Mouse (Mus musculus) limb, embryonic 15.5 days (tissue): ENCODE data around the gene 0610040J01Rik. TPM values are rescaled to one million over a fixed set of nuclear protein-coding genes. Genes with fewer than 3 reads are reported as not detected.
"Not testable (repeated sequence)": the region's sequence is repeated elsewhere in the genome, so short reads cannot be mapped to it uniquely, and the experiment has no call there.

Source experiments
- ATAC-seq: fragments of 200-750 bp; cut with Nextera tagmentation; 2 replicates; pipeline ENCODE4 v1.8.0; 2017; ENCODE audit warnings: low read depth, moderate TSS enrichment; ENCODE audit not compliant: insufficient number of reproducible peaks, low FRiP score, low TSS enrichment
- H3K27ac ChIP-seq: fragments of 300-500 bp; sonication (generic); 2 replicates; pipeline ENCODE4 v1.5.1; 2015; ENCODE audit warnings: moderate library complexity, mild to moderate bottlenecking, inconsistent platforms
- H3K27me3 ChIP-seq: fragments of 300-500 bp; sonication (generic); 2 replicates; pipeline ENCODE4 v1.6.1; 2015; ENCODE audit warnings: inconsistent platforms
- H3K36me3 ChIP-seq: fragments of 300-500 bp; sonication (generic); 2 replicates; pipeline ENCODE4 v1.6.1; 2015; ENCODE audit warnings: inconsistent platforms
- H3K4me1 ChIP-seq: fragments of 300-500 bp; sonication (generic); 2 replicates; pipeline ENCODE4 v1.6.1; 2015; ENCODE audit warnings: inconsistent platforms
- H3K4me2 ChIP-seq: fragments of 300-500 bp; sonication (generic); 2 replicates; pipeline ENCODE4 v1.6.1; 2015; ENCODE audit warnings: mild to moderate bottlenecking, inconsistent platforms
- H3K4me3 ChIP-seq: fragments of 300-500 bp; sonication (generic); 2 replicates; pipeline ENCODE4 v1.5.1; 2015; ENCODE audit warnings: mild to moderate bottlenecking, inconsistent platforms
- H3K9ac ChIP-seq: fragments of 300-500 bp; sonication (generic); 2 replicates; pipeline ENCODE4 v1.6.1; 2015; ENCODE audit warnings: inconsistent platforms
- H3K9me3 ChIP-seq: fragments of 300-500 bp; sonication (generic); 2 replicates; pipeline ENCODE4 v1.6.1; 2016; ENCODE audit warnings: inconsistent platforms
- WGBS: fragments of 180-500 bp; shearing (Covaris S2); methylation state at CpG from one replicate; pipeline ENCODE4 v1.1.7; 2015; 5-methylcytosine and 5-hydroxymethylcytosine counted together
- polyA plus RNA-seq: library from polyadenylated mRNA; unstranded; fragments of >200 nt; fragmentation: Nextera tagmentation; extraction: Ambion mirVana; gene quantifications from 2 replicates; pipeline ENCODE4 v1.2.1, GENCODE M21; 2015

0610040J01Rik gene
- polyA plus RNA-seq, 1 experiment from 2014 or later, result 5.0 TPM

DNA sequence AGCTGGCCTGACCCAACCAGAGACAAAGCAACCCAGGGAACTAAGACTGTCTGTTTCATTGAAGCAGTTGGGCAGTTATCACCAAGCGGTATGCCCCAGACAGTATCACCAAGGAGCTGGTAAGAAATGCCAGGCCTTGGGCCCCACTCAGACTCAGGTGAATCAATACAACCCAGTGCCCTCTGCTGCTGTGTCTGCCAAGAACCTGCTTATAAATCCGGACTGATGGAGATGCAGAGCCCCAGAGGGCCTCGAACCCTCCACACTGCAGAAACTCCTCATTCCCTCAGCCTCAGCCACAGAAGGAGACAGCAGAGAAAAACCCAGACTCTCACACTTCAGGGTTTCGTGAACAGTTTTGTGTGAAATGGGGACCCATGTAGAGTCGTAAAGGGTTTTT is 74.1 kb downstream of the 0610040J01Rik start:
- Histone ChIP-seq H3K27me3 (no peaks in the 10 kb centered on the region), H3K4me3 (no peak overlapping the region), H3K4me1 (no peaks in the 10 kb centered on the region), H3K9ac (no peak overlapping the region), H3K9me3 (no peaks in the 10 kb centered on the region), H3K4me2 (no peak overlapping the region), H3K27ac (no peak overlapping the region), H3K36me3 (no peaks in the 10 kb centered on the region)
- 77% methylated on average over 5 of the region's 5 CpGs for WGBS
- ATAC-seq, result no peak

DNA sequence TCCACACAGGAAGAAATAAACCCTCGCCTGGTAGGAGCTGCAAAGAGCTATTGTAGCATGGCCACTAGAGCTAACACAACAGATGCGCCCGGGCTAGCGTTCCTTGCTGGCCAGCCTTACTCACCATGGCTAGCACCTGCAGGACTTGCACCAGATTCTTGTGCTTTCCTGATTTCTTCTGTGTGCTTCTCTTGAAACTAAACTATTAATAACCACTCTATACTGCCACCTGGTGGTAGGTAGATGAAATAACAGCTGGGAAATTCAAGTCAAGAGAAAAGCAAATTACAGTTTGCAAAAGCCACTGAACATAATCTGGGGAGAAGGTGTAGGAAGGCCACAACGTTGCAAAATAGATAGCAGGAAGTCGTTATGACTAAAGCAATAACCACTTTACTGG is 74.5 kb downstream of the 0610040J01Rik start:
- H3K4me3 ChIP-seq, result no peak overlapping the region
- H3K9me3 ChIP-seq, result no peaks in the 10 kb centered on the region
- no peak for ATAC-seq
- H3K36me3 ChIP-seq, result no peaks in the 10 kb centered on the region
- no peaks in the 10 kb centered on the region for H3K27me3 ChIP-seq
- H3K9ac ChIP-seq, result no peak overlapping the region
- no peaks in the 10 kb centered on the region for H3K4me1 ChIP-seq
- no peak overlapping the region for H3K27ac ChIP-seq
- no peak overlapping the region for H3K4me2 ChIP-seq
- 32% methylated on average over 6 of the region's 6 CpGs for WGBS

- Histone ChIP-seq H3K36me3 (no peaks in the 10 kb centered on the region), H3K9me3 (no peaks in the 10 kb centered on the region), H3K4me3 (no peak overlapping the region), H3K9ac (no peak overlapping the region), H3K4me1 (no peaks in the 10 kb centered on the region), H3K4me2 (no peak overlapping the region), H3K27me3 (no peaks in the 10 kb centered on the region), H3K27ac (no peak overlapping the region)
- 96% methylated on average over 4 of the region's 4 CpGs for WGBS
- no peak for ATAC-seq
Observed at GRCm38 (mm10) chr5:63887111-63887510, 74.9 kb downstream of the 0610040J01Rik start.

DNA sequence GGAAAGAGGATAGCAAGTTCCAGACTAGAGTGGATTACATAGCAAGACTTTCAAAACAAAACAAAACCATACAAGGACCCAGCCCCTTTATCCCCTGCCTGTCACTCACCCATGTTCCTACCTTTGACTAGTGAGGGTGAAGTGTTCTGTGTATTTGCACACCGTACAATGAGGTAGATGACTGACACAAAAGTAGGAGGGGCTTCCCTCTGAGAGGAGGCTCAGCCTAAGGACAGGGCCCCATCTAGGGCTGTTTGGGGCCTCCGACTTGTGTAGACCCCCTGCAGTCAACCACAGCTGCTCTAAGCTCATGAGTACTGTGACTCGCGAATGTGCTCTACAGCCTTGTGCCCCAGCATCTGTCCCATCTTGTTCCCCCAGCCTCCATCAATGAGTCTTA is 79.1 kb downstream of the 0610040J01Rik start:
- H3K27ac ChIP-seq, result no peak overlapping the region
- no peak for ATAC-seq
- H3K27me3 ChIP-seq, result no peaks in the 10 kb centered on the region
- H3K4me3 ChIP-seq, result no peak overlapping the region
- no peaks in the 10 kb centered on the region for H3K9me3 ChIP-seq
- WGBS, result 71% methylated on average over 4 of the region's 4 CpGs
- H3K9ac ChIP-seq, result no peak overlapping the region
- no peaks in the 10 kb centered on the region for H3K36me3 ChIP-seq
- no peak overlapping the region for H3K4me2 ChIP-seq
- H3K4me1 ChIP-seq, result no peaks in the 10 kb centered on the region

GRCm38 (mm10) chr5:63891912-63892311 is 79.7 kb downstream of the 0610040J01Rik start:
- WGBS, result 70% methylated on average over 6 of the region's 6 CpGs
- no peak for ATAC-seq

GRCm38 (mm10) chr5:63897001-63897819 is 85.0 kb downstream of the 0610040J01Rik start:
- WGBS, result 75% methylated on average over 5 of the region's 5 CpGs
- H3K9me3 ChIP-seq, H3K4me2 ChIP-seq, H3K4me1 ChIP-seq, H3K9ac ChIP-seq, H3K4me3 ChIP-seq, ATAC-seq, H3K27me3 ChIP-seq, H3K27ac ChIP-seq, H3K36me3 ChIP-seq: not testable (repeated sequence)

More at GRCm38 (mm10) chr5:63891912-63892311, 79.7 kb downstream of the 0610040J01Rik start:
- no peak overlapping the region for H3K27ac ChIP-seq
- H3K36me3 ChIP-seq, result no peaks in the 10 kb centered on the region
- H3K9ac ChIP-seq, result no peak overlapping the region
- H3K4me3 ChIP-seq, result no peak overlapping the region
- H3K4me2 ChIP-seq, result no peak overlapping the region
- no peaks in the 10 kb centered on the region for H3K4me1 ChIP-seq
- H3K9me3 ChIP-seq, result no peaks in the 10 kb centered on the region
- no peaks in the 10 kb centered on the region for H3K27me3 ChIP-seq

GRCm38 (mm10) chr5:63897820-63898110 is 85.6 kb downstream of the 0610040J01Rik start:
- ATAC-seq, result no peak
- no peak overlapping the region for H3K9ac ChIP-seq
- no peaks in the 10 kb centered on the region for H3K27me3 ChIP-seq
- H3K36me3 ChIP-seq, result no peaks in the 10 kb centered on the region
- H3K4me1 ChIP-seq, result no peaks in the 10 kb centered on the region
- H3K4me2 ChIP-seq, result no peak overlapping the region
- H3K4me3 ChIP-seq, result no peak overlapping the region
- H3K9me3 ChIP-seq, result no peaks in the 10 kb centered on the region
- H3K27ac ChIP-seq, result no peak overlapping the region
- WGBS, result 72% methylated on average over 3 of the region's 3 CpGs

- Histone ChIP-seq H3K4me2 (no peak overlapping the region), H3K9me3 (no peaks in the 10 kb centered on the region), H3K36me3 (no peaks in the 10 kb centered on the region), H3K4me1 (peaks cover 4% of the 10 kb centered on the region), H3K27ac (no peak overlapping the region), H3K27me3 (no peaks in the 10 kb centered on the region), H3K4me3 (no peak overlapping the region), H3K9ac (no peak overlapping the region)
- 75% methylated on average over 3 of the region's 3 CpGs for WGBS
- ATAC-seq, result no peak
Observed at GRCm38 (mm10) chr5:63903329-63903728, 91.2 kb downstream of the 0610040J01Rik start.

DNA sequence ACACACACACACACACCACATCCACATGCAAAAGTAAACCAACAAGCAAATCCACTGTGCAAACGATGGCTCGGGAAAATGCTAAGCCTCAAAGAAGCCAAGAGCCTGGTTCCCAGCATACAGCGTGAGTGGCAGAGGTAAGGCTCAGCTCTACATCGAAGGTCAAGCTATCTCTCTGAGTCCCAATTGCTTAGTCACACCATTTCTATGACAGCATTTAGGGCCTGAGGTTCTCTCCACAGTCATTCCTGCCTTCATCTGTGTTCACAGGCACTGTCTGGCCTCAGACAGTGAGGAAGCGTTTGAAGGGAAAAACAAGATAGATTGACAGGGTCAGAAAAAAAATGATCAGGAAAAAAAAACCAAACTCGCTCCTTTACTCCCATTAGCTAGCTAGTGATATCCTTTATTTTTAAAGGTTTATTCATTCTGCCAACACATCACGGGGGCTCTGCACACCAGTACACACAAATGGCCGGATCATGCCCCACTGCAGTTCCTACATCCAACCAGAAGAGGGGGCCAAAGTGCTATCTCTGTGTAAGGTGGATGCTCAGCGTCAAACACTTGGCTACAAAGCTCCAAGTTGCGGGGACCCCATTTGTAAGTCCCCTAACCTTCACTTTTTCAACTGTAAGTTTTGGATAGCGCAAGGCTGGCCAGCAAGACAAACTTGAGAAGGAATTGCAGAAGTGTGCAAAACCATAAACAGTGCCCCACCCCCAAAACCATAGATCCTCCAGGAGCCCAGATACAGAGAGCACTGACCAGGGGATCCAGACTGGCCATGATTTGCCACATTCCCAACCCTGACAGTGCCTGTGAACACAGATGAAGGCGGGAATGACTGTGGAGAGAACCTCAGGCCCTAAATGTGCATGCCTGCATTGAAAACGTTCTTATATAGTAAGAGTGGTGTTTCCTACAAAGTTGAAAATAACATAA is 94.3 kb downstream of the 0610040J01Rik start:
- ATAC-seq, result 0 out of 2 replicates have a peak, but pooled peaks have one; percentile 55
- Histone ChIP-seq H3K27me3 (no peaks in the 10 kb centered on the region), H3K27ac (no peak overlapping the region), H3K4me3 (no peak overlapping the region), H3K9me3 (no peaks in the 10 kb centered on the region), H3K9ac (no peak overlapping the region), H3K4me2 (0 out of 2 replicates have a peak overlapping the region, but pooled peaks have one; percentile 10), H3K36me3 (no peaks in the 10 kb centered on the region), H3K4me1 (peaks cover 10% of the 10 kb centered on the region)
- WGBS, result 36% methylated on average over 13 of the region's 13 CpGs

DNA sequence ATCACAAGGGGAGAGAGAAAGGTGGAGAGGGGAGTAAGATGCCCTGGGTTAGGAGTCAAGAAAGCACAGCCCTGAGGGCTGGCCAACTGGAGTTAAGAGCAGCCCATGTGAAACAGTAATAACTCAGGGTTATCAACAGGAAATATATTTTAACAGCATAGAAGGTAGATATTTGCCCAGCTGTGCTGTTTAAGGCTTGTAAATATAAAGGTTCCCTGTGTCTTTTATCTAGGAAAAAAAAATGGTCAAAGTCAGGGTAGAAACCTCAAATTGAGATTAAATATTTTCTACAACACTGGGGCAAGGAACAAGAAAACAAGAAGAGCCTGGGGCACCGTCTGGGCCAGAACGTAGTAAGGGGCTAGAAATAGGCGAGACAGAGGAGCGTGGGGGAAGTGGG is 95.3 kb downstream of the 0610040J01Rik start:
- Histone ChIP-seq H3K4me2 (no peak overlapping the region), H3K27me3 (no peaks in the 10 kb centered on the region), H3K4me3 (no peak overlapping the region), H3K36me3 (no peaks in the 10 kb centered on the region), H3K9ac (no peak overlapping the region), H3K9me3 (no peaks in the 10 kb centered on the region), H3K4me1 (peaks cover 10% of the 10 kb centered on the region), H3K27ac (no peak overlapping the region)
- ATAC-seq, result no peak
- 39% methylated on average over 4 of the region's 4 CpGs for WGBS

DNA sequence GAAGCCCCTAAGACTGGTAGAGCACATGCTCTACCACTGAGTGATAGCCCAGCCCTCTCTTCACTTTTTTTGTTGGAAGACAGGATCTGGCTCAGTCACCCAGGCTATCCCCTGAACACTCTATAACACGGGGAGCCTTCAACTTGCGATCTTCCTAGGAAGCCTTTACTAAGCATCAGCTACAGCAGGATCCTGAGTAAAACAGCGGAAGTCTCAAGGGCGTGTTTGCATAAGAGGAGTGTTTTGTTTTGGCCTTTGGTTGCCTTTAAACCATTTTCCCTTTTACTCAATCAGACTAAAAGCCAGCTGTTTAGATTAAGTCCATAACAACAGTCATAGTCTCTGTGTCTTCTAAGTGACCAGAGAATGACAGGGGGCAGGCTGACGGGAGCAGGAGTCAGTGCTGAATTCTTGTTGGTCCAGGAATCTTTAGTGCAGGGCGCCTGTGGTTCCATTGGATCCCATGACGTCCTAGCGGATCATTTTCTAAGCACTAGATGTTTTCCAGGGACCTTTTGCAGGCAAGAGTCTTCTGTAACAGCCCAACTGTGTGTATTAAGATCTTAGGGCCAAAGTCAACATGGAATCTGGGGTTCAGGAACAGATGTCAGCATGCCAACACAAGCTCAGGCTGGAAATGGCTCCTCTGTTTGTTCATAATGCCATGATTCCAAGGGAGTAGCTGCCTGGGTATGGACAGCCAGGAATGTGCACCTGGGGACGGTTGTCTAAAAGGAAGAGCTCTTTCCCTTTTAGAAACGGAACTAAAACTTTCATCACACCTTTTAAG is 98.2 kb downstream of the 0610040J01Rik start:
- 79% methylated on average over 10 of the region's 10 CpGs for WGBS
- Histone ChIP-seq H3K4me3 (no peak overlapping the region), H3K4me1 (peaks cover 10% of the 10 kb centered on the region), H3K9ac (no peak overlapping the region), H3K36me3 (peaks cover 3% of the 10 kb centered on the region; the same call in 1 of the 2 replicates), H3K9me3 (no peaks in the 10 kb centered on the region), H3K27ac (no peak overlapping the region), H3K27me3 (no peaks in the 10 kb centered on the region), H3K4me2 (no peak overlapping the region)
- no peak for ATAC-seq
